Mouse (Mus musculus) intestine, postnatal 0 days (tissue): Measurements from ENCODE around the gene Med26. TPM values are rescaled to one million over a fixed set of nuclear protein-coding genes. Genes with fewer than 3 reads are reported as not detected.

Experiments
- ATAC-seq: fragments of 200-750 bp; cut with Nextera tagmentation; 2 replicates; pipeline ENCODE4 v1.8.0; 2017; ENCODE audit warnings: mild to moderate bottlenecking, moderate TSS enrichment, moderate library complexity
- H3K27ac ChIP-seq: fragments of 300-500 bp; sonication (generic); 2 replicates; pipeline ENCODE4 v1.5.1; 2014; ENCODE audit warnings: mild to moderate bottlenecking, low read depth, low read length, moderate library complexity
- H3K27me3 ChIP-seq: fragments of 300-500 bp; sonication (generic); replicated peaks from 2 replicates; pipeline ENCODE4 v1.6.1; 2014; ENCODE audit warnings: low read length, mixed read lengths; ENCODE audit not compliant: control insufficient read depth, insufficient read depth
- H3K36me3 ChIP-seq: fragments of 300-500 bp; sonication (generic); 2 replicates; pipeline ENCODE4 v1.6.1; 2014; ENCODE audit warnings: mild to moderate bottlenecking, moderate library complexity; ENCODE audit not compliant: control insufficient read depth, insufficient read depth
- H3K4me1 ChIP-seq: fragments of 300-500 bp; sonication (generic); replicated peaks from 2 replicates; pipeline ENCODE4 v1.6.1; 2014; ENCODE audit warnings: antibody characterized with exemption, low read length, mixed read lengths; ENCODE audit not compliant: control insufficient read depth, insufficient read depth
- H3K4me2 ChIP-seq: fragments of 300-500 bp; sonication (generic); replicated peaks from 2 replicates; pipeline ENCODE4 v1.6.1; 2014; ENCODE audit warnings: low read depth, mild to moderate bottlenecking, moderate library complexity
- H3K4me3 ChIP-seq: fragments of 300-500 bp; sonication (generic); 2 replicates; pipeline ENCODE4 v1.5.1; 2014; ENCODE audit warnings: low read depth, low read length
- H3K9ac ChIP-seq: fragments of 300-500 bp; sonication (generic); 2 replicates; pipeline ENCODE4 v1.6.1; 2014; ENCODE audit warnings: mild to moderate bottlenecking, low read depth, low read length
- H3K9me3 ChIP-seq: fragments of 300-500 bp; sonication (generic); 2 replicates; pipeline ENCODE4 v1.6.1; 2016; ENCODE audit warnings: mixed run types; ENCODE audit not compliant: control insufficient read depth
- CTCF ChIP-seq: sonication (generic); IDR thresholded peaks from 2 replicates; pipeline ENCODE4 v1.5.1; 2016; ENCODE audit warnings: low read depth, mild to moderate bottlenecking, control low read depth, antibody characterized with exemption, moderate library complexity
- WGBS: fragments of 180-500 bp; shearing (Covaris S2); extraction: QIAGEN DNeasy Blood & Tissue Kit; methylation state at CpG from one replicate; pipeline ENCODE4 v1.1.7; 2014; 5-methylcytosine and 5-hydroxymethylcytosine counted together
- polyA plus RNA-seq: library from polyadenylated mRNA; unstranded; fragments of >200 nt; fragmentation: Nextera tagmentation; extraction: Ambion mirVana; gene quantifications from 2 replicates; pipeline ENCODE4 v1.2.1, GENCODE M21; 2015

Gene Med26
- polyA plus RNA-seq, 1 experiment from 2014 or later: 6.4 TPM

DNA sequence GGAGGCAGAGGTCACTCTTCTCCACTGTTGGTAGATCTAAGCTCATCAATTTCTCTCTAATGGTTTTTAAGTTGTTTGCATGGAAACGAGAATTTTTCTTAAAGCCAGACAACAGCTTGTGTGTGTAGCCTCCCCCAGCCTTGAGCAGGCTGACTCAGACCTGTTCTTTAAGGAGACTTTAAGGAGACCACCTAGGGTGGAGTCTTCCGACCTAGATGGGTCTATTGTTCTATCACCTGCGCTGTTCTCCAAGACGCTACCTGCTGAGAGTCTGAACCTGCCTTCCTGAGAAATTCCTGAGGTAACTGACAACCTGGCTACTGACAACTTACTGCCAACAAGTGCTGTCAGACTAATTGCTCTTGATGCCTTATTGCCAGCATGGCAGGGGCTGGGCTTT is 7.7 kb upstream of the Med26 start:
- H3K27me3 ChIP-seq: no peaks in the 10 kb centered on the region
- H3K4me3 ChIP-seq: no peak overlapping the region
- 55% methylated on average over 4 of the region's 4 CpGs for WGBS
- H3K9ac ChIP-seq: no peak overlapping the region
- no peak for TF ChIP-seq CTCF
- no peaks in the 10 kb centered on the region for H3K4me1 ChIP-seq
- peaks cover 13% of the 10 kb centered on the region; the same call in 1 of the 2 replicates for H3K36me3 ChIP-seq
- H3K27ac ChIP-seq: no peak overlapping the region
- H3K9me3 ChIP-seq: no peaks in the 10 kb centered on the region
- no peak overlapping the region for H3K4me2 ChIP-seq
- no peak for ATAC-seq

DNA sequence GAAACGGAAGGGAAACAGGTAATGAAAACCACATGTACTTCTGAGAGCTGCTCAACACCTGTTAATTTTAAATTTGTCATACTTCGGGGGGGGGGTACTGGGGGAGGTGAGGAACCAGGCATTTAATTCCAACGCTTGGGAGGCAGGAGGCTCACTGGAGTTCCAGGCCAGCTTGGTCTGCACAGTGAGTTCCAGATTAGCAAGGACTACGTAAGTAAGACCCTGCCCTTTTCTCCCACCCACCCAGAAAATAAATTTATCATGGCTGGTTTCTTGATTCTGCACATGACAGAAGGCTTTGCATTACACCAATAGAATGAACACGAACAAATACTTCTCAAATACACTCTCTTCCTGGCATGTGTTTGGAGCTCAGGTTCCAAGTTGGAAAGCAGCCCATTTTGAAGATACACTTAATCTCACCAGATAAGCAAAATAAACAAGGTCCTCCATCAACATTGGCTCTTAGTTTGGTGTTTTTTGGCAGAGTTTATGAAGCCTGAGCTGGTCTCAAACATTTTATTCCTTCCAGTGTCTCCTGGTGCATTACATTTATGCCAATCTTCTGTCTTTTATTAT is 1.3 kb upstream of the Med26 start:
- no peak for TF ChIP-seq CTCF
- no peak overlapping the region for H3K27ac ChIP-seq
- peak overlapping the region; percentile 58; the same call in 1 of the 2 replicates for H3K9ac ChIP-seq
- H3K27me3 ChIP-seq: no peaks in the 10 kb centered on the region
- peak overlapping the region; percentile 75 for H3K4me2 ChIP-seq
- 4% methylated on average over 5 of the region's 5 CpGs for WGBS
- H3K36me3 ChIP-seq: no peaks in the 10 kb centered on the region
- peak overlapping the region; percentile 89 for H3K4me3 ChIP-seq
- H3K9me3 ChIP-seq: no peaks in the 10 kb centered on the region
- peaks cover 10% of the 10 kb centered on the region; the same call in 1 of the 2 replicates for H3K4me1 ChIP-seq
- no peak for ATAC-seq

GRCm38 (mm10) chr8:72548644-72549313 is 709 bp upstream of the Med26 start:
- H3K4me3 ChIP-seq: peak overlapping the region; percentile 89
- H3K4me1 ChIP-seq: peaks cover 10% of the 10 kb centered on the region; the same call in 1 of the 2 replicates
- no peak for TF ChIP-seq CTCF
- H3K27ac ChIP-seq: peak overlapping the region; percentile 87
- WGBS: under 1% methylated on average over 44 of the region's 45 CpGs
- peak overlapping the region; percentile 58 for H3K9ac ChIP-seq
- H3K9me3 ChIP-seq: no peaks in the 10 kb centered on the region
- H3K27me3 ChIP-seq: no peaks in the 10 kb centered on the region
- no peaks in the 10 kb centered on the region for H3K36me3 ChIP-seq
- peak overlapping the region; percentile 75 for H3K4me2 ChIP-seq
- ATAC-seq: peak; percentile 62

GRCm38 (mm10) chr8:72547122-72547801 is 808 bp downstream of the Med26 start:
- no peak for ATAC-seq
- Histone ChIP-seq H3K27me3 (no peaks in the 10 kb centered on the region), H3K4me1 (peaks cover 10% of the 10 kb centered on the region; the same call in 1 of the 2 replicates), H3K4me3 (peak overlapping the region; percentile 89), H3K9ac (peak overlapping the region; percentile 97), H3K4me2 (peak overlapping the region; percentile 75), H3K27ac (peak overlapping the region; percentile 87), H3K36me3 (no peaks in the 10 kb centered on the region), H3K9me3 (no peaks in the 10 kb centered on the region)
- 2% methylated on average over 26 of the region's 27 CpGs for WGBS
- no peak for TF ChIP-seq CTCF

- Histone ChIP-seq H3K36me3 (no peaks in the 10 kb centered on the region), H3K9me3 (no peaks in the 10 kb centered on the region), H3K4me1 (no peaks in the 10 kb centered on the region), H3K9ac (no peak overlapping the region), H3K4me2 (no peak overlapping the region), H3K27me3 (no peaks in the 10 kb centered on the region), H3K27ac (no peak overlapping the region), H3K4me3 (no peak overlapping the region)
- ATAC-seq: no peak
- peak; percentile 57 for TF ChIP-seq CTCF
Measured at GRCm38 (mm10) chr8:72539234-72539633, 8.8 kb downstream of the Med26 start.

- no peak overlapping the region for H3K9ac ChIP-seq
- no peak overlapping the region for H3K4me3 ChIP-seq
- no peaks in the 10 kb centered on the region for H3K4me1 ChIP-seq
Measured at GRCm38 (mm10) chr8:72534888-72535287, 13.2 kb downstream of the Med26 start.

More at GRCm38 (mm10) chr8:72534888-72535287, 13.2 kb downstream of the Med26 start:
- H3K36me3 ChIP-seq: no peaks in the 10 kb centered on the region
- no peaks in the 10 kb centered on the region for H3K27me3 ChIP-seq
- H3K27ac ChIP-seq: no peak overlapping the region
- 83% methylated on average over 3 of the region's 3 CpGs for WGBS
- H3K4me2 ChIP-seq: no peak overlapping the region
- H3K9me3 ChIP-seq: no peaks in the 10 kb centered on the region
- no peak for ATAC-seq
- no peak for TF ChIP-seq CTCF
